Mouse (Mus musculus) 3134 (cell line): Measurements from ENCODE around the gene Mmrn1.
"Not testable (repeated sequence)": the region's sequence is repeated elsewhere in the genome, so short reads cannot be mapped to it uniquely, and the experiment has no call there.

Source experiments
- DNase-seq: peaks from one replicate; pipeline ENCODE4 v3.0.0-alpha.2; 2011; ENCODE audit warnings: low spot score; ENCODE audit not compliant: insufficient read length; ENCODE audit errors: extremely low read depth

Mmrn1 gene

GRCm38 (mm10) chr6:60924676-60925075, at the start of gene Mmrn1:
Gene Mmrn1 (plus strand): TSS chr6:60924976.
- DNase-seq = not testable (repeated sequence)

DNA sequence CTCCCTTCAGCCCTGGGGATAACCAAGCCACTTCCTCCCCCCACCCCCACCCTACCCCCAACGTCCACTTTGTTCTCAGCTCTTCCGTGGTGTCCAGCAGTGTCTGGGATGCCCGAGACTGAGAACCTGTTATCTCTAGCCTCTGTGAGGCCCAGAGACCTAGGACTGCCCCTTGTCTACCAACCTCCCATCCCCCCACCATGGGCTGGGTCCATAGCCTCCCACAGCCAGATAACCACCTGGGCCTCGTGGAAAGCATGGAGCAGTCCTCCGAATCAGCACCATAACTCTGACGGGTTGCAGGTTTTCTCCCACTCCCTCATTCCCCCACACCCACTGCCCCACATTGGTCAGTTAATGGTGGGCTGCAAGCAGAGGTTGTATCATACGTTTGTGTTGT, 44.4 kb upstream of the Mmrn1 start:
- no peak for DNase-seq

GRCm38 (mm10) chr6:60881534-60881933, 43.2 kb upstream of the Mmrn1 start:
- no peak for DNase-seq

- no peak for DNase-seq
Measured at GRCm38 (mm10) chr6:60907272-60907671, 17.5 kb upstream of the Mmrn1 start.

DNA sequence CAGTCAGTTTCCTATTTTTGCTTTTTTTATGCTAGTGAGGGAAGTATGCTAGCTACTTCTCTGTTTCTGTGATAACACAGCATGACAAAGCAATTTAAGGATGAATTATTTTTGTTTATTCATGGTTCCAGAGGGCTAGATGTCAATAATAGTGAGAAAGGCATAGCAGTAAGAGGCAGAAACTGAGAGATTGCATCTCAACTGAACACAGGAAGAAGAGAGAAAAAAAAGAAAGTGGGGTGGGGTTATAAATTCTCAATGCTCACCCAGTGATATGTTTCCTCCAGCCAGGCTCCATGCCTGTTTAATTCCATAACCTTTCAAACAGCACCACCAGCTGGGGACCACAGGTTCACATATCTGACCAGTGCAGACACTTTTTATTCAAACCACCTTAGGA, 6.6 kb downstream of the Mmrn1 start:
- no peak for DNase-seq

DNA sequence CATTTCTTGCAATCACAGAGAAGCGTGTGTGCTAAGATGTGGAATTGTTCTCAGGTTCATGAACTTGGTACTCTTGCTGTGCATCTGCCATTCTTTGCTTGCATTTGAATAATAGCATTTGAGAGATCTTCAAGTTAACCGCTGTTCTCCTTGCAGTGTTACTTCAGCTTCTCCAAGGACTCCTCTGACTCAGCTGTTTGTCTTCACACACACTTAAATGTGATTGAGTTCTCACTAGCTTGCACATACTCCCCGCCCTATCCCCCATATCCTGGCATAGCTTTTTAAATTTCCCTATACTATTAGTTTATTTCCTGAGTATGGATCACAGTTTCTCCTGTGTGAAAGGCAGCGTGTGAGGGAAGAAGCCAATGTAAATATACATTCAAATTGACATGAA, 10.1 kb downstream of the Mmrn1 start:
- no peak for DNase-seq

DNA sequence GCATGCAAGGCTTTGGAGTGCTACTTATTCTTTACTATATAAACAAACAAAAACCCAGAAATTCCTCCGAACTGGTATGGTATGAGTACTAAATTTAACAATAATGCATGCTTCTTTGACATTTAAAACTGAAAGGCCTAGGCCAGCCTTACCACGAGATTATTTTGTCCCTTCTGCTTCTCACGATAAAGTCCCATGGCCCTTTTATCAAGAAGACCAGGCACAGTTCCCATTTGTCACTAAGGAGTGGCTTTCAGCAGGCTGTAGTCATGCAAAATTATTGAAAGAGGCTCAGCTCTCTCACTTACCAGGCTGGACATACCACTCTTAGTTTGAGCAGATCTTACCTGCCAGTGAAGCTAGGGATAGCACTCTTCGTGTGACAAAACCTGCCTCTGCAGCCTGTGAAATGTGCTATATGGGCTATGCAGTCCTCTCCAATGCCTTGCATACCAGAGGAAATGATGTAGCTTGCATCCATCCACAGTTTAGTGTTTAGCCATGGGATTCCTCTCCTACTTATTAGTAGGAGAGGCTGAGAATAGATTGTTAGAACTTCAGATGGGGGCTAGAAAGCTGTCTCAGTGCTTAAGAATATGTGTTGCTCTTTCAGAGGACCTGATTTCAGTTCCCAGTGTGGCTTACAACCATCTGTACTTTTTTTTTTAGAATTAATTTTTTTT, 10.8 kb downstream of the Mmrn1 start:
- DNase-seq = no peak

GRCm38 (mm10) chr6:60944178-60944577, 19.4 kb downstream of the Mmrn1 start:
- no peak for DNase-seq

DNA sequence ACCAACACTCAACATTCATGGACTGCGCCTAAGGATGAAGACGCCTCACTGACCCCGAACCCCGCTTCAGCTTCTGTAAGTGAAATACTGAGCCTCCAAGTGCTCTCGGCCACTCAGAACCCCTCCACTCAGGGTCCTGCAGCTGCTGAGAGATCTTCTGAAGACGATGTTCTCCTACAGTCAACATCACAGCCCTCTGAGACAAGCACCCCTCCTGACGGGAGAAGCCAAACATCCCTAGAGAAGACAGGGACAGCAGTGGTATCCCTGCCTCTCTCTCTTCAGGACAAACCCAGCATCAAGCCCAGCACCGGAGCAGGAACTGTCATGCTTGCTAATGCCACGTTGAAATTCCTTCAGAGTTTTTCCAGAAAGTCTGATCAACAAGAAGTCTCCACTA, 19.8 kb downstream of the Mmrn1 start:
- DNase-seq = no peak

- DNase-seq = no peak
Measured at GRCm38 (mm10) chr6:60950415-60950814, 25.6 kb downstream of the Mmrn1 start.

GRCm38 (mm10) chr6:60961285-60961684, 36.5 kb downstream of the Mmrn1 start:
- no peak for DNase-seq

GRCm38 (mm10) chr6:60961838-60962237, 37.1 kb downstream of the Mmrn1 start:
- DNase-seq = no peak

GRCm38 (mm10) chr6:60962668-60963067, 37.9 kb downstream of the Mmrn1 start:
- no peak for DNase-seq

- no peak for DNase-seq
Measured at GRCm38 (mm10) chr6:60963726-60964125, 39.0 kb downstream of the Mmrn1 start.

DNA sequence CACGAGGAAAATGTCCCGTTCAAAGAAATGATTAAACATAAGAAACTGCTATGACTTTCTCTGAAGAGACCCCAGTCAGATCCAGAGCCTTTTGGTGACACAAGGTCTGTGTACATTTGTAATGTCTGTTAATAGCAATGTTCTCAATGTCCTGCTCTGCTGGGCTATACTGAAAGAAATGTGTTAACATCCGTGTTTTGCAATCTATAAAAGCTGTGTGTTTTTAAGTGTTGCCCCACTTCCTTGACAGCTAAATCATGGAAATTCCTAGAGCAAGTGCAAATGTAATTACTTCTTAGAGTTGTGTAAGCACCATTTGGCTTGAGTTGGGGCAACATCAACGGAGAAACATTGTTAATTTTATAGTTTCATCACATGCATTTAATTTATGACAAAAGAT, 42.2 kb downstream of the Mmrn1 start:
- DNase-seq = no peak

DNA sequence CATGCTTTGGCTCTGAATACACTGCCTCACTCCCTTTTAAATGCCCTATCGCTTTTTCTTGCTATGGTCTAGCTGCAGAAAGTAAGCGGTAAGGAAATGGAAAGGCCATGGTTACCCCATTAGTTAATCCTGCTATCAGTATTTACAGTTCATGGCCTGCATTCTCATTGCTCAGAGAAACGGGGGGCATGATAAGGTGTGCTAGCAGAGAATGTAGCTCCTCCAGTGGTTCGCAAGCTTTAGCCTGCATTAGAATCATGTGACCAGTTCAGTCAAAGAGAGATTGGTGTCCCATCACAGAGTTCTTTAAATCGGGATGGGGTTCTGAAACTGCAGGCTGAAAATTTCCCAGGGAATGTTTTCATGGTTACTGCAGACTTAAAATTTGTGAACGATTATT, 44.6 kb downstream of the Mmrn1 start:
- no peak for DNase-seq

- DNase-seq = no peak
Measured at GRCm38 (mm10) chr6:60970811-60971210, 46.0 kb downstream of the Mmrn1 start.

GRCm38 (mm10) chr6:60978610-60979009, 53.8 kb downstream of the Mmrn1 start:
- DNase-seq = no peak

DNA sequence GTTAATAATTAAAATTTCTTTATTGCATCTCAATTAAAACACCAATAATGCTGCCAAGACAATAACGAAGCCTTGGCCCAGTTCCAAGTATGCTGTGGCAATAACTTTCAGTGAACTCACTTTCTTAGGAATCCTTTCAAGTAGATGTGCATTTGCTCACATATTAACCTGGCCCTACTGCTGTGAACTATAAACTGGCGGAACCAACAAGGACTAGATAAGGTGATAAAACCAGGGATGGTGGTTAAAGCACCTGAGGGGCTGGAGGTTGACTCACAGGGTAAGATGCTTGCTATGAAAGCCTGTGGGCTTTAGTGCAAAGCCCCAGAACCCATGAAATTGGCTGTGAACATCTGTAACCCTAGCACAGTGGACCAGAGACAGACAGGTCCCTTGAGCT, 54.3 kb downstream of the Mmrn1 start:
- DNase-seq = no peak

DNA sequence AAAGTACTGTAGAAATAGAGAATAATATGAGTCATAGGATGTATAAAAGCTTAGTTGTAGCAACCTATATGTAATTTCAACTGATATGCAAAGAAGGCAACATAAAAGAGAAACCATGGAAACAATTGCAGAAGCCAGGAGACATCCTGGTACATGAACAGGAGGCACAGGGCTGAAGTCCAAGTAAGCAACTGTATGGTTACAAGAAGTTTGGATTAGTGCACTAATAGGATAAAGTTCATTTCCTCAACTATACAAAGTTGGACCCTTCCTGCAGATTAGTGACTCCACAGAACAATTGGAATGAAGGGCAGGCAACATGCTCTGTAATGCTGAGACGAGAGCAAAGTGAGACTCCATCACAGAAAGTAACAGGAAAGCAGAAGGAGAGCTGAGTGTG, 59.6 kb downstream of the Mmrn1 start:
- no peak for DNase-seq

GRCm38 (mm10) chr6:60985919-60986318, 61.1 kb downstream of the Mmrn1 start:
- DNase-seq = no peak

DNA sequence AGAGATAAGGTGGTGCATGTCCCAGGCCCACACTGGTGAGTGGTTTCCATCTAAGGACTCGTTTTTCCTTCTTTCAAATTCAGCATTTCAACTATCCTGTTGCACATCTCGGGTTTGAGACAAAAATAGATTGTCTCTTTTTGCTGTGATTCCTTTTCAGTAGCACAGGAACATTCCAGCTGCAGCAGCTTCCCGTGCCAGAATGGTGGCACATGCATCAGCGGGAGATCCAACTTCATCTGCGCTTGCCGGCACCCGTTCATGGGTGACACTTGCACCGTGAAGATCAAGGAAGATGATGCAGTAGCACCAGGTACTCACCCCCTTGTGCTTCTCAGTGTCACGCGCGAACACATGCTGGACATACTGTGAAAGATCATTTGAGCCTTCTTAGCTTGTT, 62.1 kb downstream of the Mmrn1 start:
- DNase-seq = no peak

- DNase-seq = no peak
Measured at GRCm38 (mm10) chr6:60987804-60988203, 63.0 kb downstream of the Mmrn1 start.
